Mouse (Mus musculus): ENCODE results near the gene Krt79. TPM values are rescaled to one million over a fixed set of nuclear protein-coding genes. Genes with fewer than 3 reads are reported as not detected.

Krt79 gene
- total RNA-seq, 2 experiments from 2014 or later: not detected

DNA sequence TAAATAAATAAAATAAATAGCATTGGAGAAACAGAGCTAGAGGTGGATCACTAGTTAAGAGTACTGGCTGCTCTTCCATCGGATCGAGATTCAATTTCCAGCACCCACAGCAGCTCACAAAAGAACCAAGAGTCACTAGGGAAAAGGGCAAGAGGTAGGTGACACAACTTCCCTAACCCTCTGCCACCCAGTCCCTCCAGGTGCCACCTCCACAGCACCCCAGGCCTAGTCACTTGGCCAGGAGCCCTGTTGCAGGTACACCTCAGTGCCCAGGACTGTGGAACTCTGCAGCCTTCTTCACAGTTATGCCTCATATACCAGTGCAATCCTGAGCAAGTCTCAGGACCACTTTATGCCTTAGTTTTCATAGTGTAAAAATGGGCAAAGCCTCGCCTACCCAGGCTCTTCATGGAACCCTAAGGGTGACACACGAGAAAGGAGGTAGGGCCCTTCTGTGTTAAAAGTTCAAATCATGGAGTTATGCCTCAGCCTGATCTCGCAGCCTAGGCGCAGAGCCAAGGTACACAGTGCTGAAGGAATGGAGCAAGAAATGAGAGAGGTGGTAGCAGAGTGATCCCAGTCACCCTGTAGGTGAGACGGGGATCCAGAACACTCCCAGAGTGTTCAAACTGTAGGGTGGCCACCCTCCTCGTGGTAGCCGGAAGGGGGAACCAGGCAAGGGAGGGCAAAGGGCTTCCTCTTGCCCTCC lies 1.4 kb downstream of the Krt79 start:
- ATAC-seq (replicated peaks; ENCODE audit: poor library complexity): no peak

- ATAC-seq (replicated peaks; ENCODE audit: poor library complexity): no peak
These were observed 7.1 kb downstream of the Krt79 start for GRCm38 (mm10) chr15:101933024-101933423.

- ATAC-seq (replicated peaks; ENCODE audit: poor library complexity): no peak
These were observed 10.5 kb downstream of the Krt79 start for GRCm38 (mm10) chr15:101929666-101930065.

GRCm38 (mm10) chr15:101929087-101929486 lies 11.0 kb downstream of the Krt79 start:
- ATAC-seq (replicated peaks; ENCODE audit: poor library complexity): no peak

- no peak for ATAC-seq (replicated peaks; ENCODE audit: poor library complexity)
These were observed 12.6 kb downstream of the Krt79 start for GRCm38 (mm10) chr15:101927340-101928080.

GRCm38 (mm10) chr15:101925041-101925440 lies 15.1 kb downstream of the Krt79 start:
- no peak for ATAC-seq (replicated peaks; ENCODE audit: poor library complexity)

- no peak for ATAC-seq (replicated peaks; ENCODE audit: poor library complexity)
These were observed 15.5 kb downstream of the Krt79 start, which contains the start of gene Krt4 for GRCm38 (mm10) chr15:101924635-101925034. Gene Krt4, minus strand, starts transcription at chr15:101924735.

DNA sequence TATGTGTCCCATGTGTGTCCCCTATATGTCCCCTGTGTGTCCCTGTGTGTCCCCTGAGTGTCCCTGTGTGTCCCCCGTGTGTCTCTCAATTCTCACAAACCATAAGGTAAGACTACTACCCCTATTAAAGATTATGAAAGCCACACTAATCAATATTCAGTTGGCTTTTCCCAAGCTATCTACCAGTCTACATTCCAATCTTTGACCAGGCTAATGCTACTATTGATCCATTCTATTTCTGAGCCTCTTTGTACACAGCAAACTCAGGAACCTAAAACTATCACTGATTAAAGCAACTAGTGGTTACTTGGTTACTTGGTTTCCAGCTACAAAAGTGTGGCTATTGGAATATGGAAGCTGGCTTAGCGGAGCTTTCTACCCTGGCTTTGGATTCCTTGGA lies 17.8 kb downstream of the Krt79 start:
- no peak for ATAC-seq (replicated peaks; ENCODE audit: poor library complexity)

DNA sequence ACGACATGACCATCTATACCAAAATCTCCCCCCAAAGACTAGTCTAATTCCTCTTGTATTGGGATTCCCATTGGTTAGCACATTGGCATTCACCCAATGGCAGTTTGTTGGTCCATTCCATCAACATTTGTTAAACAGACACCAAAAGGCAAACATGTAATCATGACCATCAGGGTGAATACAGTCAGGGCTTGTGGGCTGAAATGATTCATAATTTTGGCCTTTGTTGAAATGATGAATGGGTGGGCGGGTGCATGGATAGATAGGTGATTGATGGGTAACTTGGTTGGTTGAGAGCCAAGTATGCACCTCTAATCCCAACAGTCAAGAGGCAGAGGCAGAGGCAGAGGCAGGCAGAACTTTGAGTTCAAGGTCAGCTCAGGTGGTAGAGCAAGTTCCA lies 24.1 kb downstream of the Krt79 start:
- ATAC-seq (replicated peaks; ENCODE audit: poor library complexity): no peak

- ATAC-seq (replicated peaks; ENCODE audit: poor library complexity): no peak
These were observed 35.3 kb downstream of the Krt79 start for GRCm38 (mm10) chr15:101904849-101905248.

GRCm38 (mm10) chr15:101902171-101903149 lies 37.7 kb downstream of the Krt79 start:
- ATAC-seq (replicated peaks; ENCODE audit: poor library complexity): no peak

- ATAC-seq (replicated peaks; ENCODE audit: poor library complexity): no peak
These were observed 44.9 kb downstream of the Krt79 start for GRCm38 (mm10) chr15:101895216-101895615.

DNA sequence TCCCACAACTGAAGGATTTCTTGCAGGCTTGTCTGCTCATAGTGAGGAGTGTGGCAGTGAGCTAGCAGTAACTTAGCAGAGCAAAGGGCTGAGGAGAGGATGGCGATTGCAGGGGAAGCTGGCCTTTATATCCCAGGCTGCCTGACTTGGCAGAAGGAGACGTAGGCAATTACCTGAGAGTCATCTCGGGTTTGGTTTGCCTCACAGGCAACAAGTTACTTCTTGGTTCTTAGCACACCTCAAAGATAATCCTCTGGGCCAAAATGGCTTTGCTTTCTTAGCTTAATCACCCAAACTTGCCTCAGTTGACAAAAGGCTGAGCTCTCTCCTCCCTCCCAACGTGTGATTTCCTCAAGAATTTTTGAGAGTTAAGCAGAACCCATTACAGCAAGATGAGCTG lies 47.3 kb downstream of the Krt79 start, which contains the start of gene Krt76:
Krt76 (minus strand) TSS at position 101 of the 400 bp plus-strand sequence.
- no peak for ATAC-seq (replicated peaks; ENCODE audit: poor library complexity)

- ATAC-seq (replicated peaks; ENCODE audit: poor library complexity): no peak
These were observed 60.3 kb downstream of the Krt79 start for GRCm38 (mm10) chr15:101879776-101880175.

Other genes with a start within 250 kb of the Krt79 start
- not detected in 2 replicates for gene Krt6a, start 246.0 kb downstream of the Krt79 start, total RNA-seq (2015)
- gene Krt6a, start 246.0 kb downstream of the Krt79 start, total RNA-seq (2017): not detected in 2 replicates
- gene Krt5, start 227.4 kb downstream of the Krt79 start, total RNA-seq (2015): not detected in 2 replicates
- not detected in 2 replicates for gene Krt5, start 227.4 kb downstream of the Krt79 start, total RNA-seq (2017)
- not detected in 2 replicates for gene Krt71, start 197.2 kb downstream of the Krt79 start, total RNA-seq (2015)
- gene Krt71, start 197.2 kb downstream of the Krt79 start, total RNA-seq (2017): not detected in 2 replicates
- not detected in 2 replicates for gene Krt72, start 153.9 kb downstream of the Krt79 start, total RNA-seq (2015)
- gene Krt72, start 153.9 kb downstream of the Krt79 start, total RNA-seq (2017): not detected in 2 replicates
- not detected in 2 replicates for gene Krt73, start 138.0 kb downstream of the Krt79 start, total RNA-seq (2015)
- gene Krt73, start 138.0 kb downstream of the Krt79 start, total RNA-seq (2017): not detected in 2 replicates
- gene Krt2, start 122.2 kb downstream of the Krt79 start, total RNA-seq (2015): not detected in 2 replicates
- not detected in 2 replicates for gene Krt2, start 122.2 kb downstream of the Krt79 start, total RNA-seq (2017)
- not detected in 2 replicates for gene Krt1, start 89.5 kb downstream of the Krt79 start, total RNA-seq (2015)
- gene Krt1, start 89.5 kb downstream of the Krt79 start, total RNA-seq (2017): not detected in 2 replicates
- not detected in 2 replicates for gene Krt77, start 70.6 kb downstream of the Krt79 start, total RNA-seq (2015)
- not detected in 2 replicates for gene Krt77, start 70.6 kb downstream of the Krt79 start, total RNA-seq (2017)
- not detected in 2 replicates for gene Krt76, start 47.4 kb downstream of the Krt79 start, total RNA-seq (2015)
- not detected in 2 replicates for gene Krt76, start 47.4 kb downstream of the Krt79 start, total RNA-seq (2017)
- gene Krt4, start 15.6 kb downstream of the Krt79 start, total RNA-seq (2015): 0.52 TPM in 1 of 2 replicates, not detected in the other
- gene Krt4, start 15.6 kb downstream of the Krt79 start, total RNA-seq (2017): not detected in 2 replicates
- gene Krt78, start 14.0 kb upstream of the Krt79 start, total RNA-seq (2015): not detected in 2 replicates
- not detected in 2 replicates for gene Krt78, start 14.0 kb upstream of the Krt79 start, total RNA-seq (2017)
- 0.12 and 0.73 TPM in 2 replicates for gene Krt8, start 64.2 kb upstream of the Krt79 start, total RNA-seq (2015)
- 0.12 and 0.44 TPM in 2 replicates for gene Krt8, start 64.2 kb upstream of the Krt79 start, total RNA-seq (2017)
- gene Krt18, start 87.9 kb upstream of the Krt79 start, total RNA-seq (2015): 7.9 and 11.8 TPM in 2 replicates
- 12.0 and 14.6 TPM in 2 replicates for gene Krt18, start 87.9 kb upstream of the Krt79 start, total RNA-seq (2017)
- 163 and 180 TPM in 2 replicates for gene Eif4b, start 133.4 kb upstream of the Krt79 start, total RNA-seq (2015)
- gene Eif4b, start 133.4 kb upstream of the Krt79 start, total RNA-seq (2017): 394 and 459 TPM in 2 replicates
- not detected in 2 replicates for gene Tns2, start 160.1 kb upstream of the Krt79 start, total RNA-seq (2015)
- not detected in 2 replicates for gene Tns2, start 160.1 kb upstream of the Krt79 start, total RNA-seq (2017)
- gene Spryd3, start 195.9 kb upstream of the Krt79 start, total RNA-seq (2015): 2.9 and 3.2 TPM in 2 replicates
- gene Spryd3, start 195.9 kb upstream of the Krt79 start, total RNA-seq (2017): 11.5 and 17.9 TPM in 2 replicates
- gene Igfbp6, start 204.0 kb upstream of the Krt79 start, total RNA-seq (2015): not detected in 2 replicates
- not detected in 2 replicates for gene Igfbp6, start 204.0 kb upstream of the Krt79 start, total RNA-seq (2017)
- 0.73 and 1.9 TPM in 2 replicates for gene Soat2, start 210.2 kb upstream of the Krt79 start, total RNA-seq (2015)
- 1.2 and 3.3 TPM in 2 replicates for gene Soat2, start 210.2 kb upstream of the Krt79 start, total RNA-seq (2017)